Mouse (Mus musculus) G1E (cell line): ENCODE results near the gene Anapc2.
A peak's percentile ranks its signal among the peaks of the same experiment; 100 is the strongest.

ENCODE experiments used
- CTCF ChIP-seq: IDR thresholded peaks from 2 replicates; pipeline ENCODE4 v1.5.1; 2012; ENCODE audit warnings: low read depth, low read length, inconsistent platforms, mixed read lengths
- GATA1 ChIP-seq: IDR thresholded peaks from 2 replicates; pipeline ENCODE4 v1.6.1; 2012; ENCODE audit warnings: borderline replicate concordance, low read length, inconsistent platforms, mixed read lengths
- GATA2 ChIP-seq: IDR thresholded peaks from 2 replicates; pipeline ENCODE4 v1.6.1; 2012; ENCODE audit warnings: low read depth, low read length, inconsistent platforms, borderline replicate concordance
- TAL1 ChIP-seq: conservative IDR thresholded peaks from 2 replicates; pipeline ENCODE4 v1.6.1; 2012; ENCODE audit warnings: low read depth, low read length, inconsistent platforms, mixed read lengths

DNA sequence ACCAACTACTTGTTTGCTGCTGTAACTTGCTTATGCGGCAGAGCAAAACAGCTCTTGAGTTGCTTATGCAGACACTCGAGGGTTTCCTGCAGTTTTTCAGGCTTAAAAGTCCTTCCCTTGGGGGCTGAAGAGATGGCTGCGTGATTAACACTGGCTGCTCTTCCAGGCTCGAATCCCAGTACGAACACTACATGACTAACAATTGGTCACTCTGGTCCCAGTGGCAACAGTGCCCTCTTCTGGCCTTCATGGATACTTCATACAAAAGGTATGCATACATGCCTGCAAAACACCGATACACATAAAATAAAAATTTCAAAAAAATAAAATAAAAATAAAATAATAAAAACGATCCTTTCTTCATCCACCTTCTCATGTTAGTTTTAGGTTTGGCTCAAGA, 56.2 kb downstream of the Anapc2 start:
- 0 out of 2 replicates have a peak, but pooled peaks have one; percentile 27 for TF ChIP-seq CTCF
- no peak for TF ChIP-seq TAL1
- no peak for TF ChIP-seq GATA1
- TF ChIP-seq GATA2 = no peak
